Mouse (Mus musculus): ENCODE results near the gene Lingo3.
"Not testable (repeated sequence)": the region's sequence is repeated elsewhere in the genome, so short reads cannot be mapped to it uniquely, and the experiment has no call there.

Lingo3 gene

DNA sequence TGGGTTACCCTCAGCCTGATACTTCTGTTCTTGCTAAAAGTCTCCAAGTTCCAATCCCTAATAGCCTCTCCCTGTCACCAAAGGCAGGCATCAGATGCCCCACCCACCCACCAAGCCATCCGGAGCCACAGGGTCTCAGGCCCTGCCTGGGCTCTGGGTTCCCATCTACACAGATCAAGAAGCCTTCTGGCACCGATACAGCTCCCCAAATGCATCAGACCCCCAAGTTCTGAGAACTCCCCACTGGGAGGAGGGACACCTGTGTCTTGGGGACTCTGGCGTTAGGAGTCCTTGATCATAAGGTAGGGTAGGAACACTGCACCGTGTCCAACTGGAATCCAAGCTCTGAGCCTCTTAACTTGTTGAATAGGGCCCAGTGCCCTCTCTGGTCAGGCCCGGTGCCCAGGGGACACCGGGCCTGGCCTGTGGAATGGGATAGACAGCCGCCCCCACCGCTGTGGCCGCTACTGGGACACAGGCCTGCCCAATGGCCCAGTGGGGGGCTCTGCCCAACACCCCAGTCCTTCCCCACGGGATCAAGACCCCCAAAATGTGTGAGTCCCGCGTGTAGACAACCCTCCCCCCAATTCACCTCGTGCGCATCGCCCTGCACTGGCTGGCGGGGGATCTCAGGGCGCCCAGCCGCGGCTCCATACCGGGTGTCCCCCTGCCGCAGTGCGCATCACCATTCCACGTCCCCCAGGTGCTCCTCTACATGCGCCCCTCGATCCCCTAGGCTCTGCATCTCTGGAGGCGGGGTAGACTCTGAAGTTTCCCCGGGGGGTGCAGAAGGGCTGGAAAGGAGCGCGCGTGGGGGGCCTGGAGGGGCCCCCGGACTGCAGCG is 530 bp downstream of the Lingo3 start:
- DNase-seq: no peak

GRCm38 (mm10) chr10:80842334-80842733 is 1.5 kb downstream of the Lingo3 start:
- DNase-seq: no peak

DNA sequence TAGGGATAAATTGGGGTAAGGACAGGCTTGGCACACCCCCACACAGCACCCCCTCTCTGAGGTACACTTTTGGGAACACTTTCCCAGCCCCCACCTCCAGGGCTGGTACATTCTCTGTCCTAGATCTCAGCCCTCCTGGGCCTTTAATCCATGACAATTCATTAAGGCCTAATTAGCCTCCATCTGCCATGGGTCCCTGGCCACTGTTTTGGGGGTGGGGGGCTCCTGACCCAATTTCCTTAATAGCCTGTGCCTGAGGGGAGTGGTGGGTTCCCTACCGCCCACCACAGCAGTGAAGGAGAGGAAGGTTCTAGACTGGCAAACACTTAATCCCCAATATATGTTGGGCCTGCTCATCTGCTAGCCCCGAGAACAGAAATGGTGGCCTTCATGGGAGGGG is 2.2 kb downstream of the Lingo3 start:
- no peak for DNase-seq

GRCm38 (mm10) chr10:80839848-80840247 is 4.0 kb downstream of the Lingo3 start:
- no peak for DNase-seq

DNA sequence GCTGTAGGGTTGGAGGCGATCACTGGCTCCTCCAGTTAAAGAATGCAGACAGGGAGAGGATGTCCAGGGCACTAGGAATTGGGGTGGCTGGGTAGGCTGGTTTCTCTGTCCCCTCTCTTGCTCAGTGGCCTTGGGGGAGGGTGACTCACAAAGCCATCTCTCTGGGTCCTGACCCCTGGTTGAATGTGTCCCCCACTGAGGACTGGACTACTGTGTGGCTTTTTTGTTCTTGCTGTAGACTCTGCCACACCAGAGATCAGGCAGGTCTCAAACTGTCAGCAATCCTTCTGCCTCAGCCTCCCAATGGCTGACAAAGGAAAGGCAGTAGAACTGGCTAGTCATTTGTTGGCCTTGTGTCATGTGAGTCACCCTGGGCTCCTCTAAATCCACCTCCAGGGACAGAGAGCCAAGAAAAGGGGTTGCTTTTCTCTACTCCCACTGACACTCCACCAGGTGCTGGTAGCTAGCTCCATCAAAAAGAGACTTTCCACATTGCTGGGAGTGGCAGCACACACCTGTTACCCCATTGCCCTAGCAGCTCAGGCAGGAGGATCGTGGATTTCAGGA is 5.4 kb downstream of the Lingo3 start:
- DNase-seq: no peak

GRCm38 (mm10) chr10:80837827-80838226 is 6.0 kb downstream of the Lingo3 start:
- DNase-seq: no peak

DNA sequence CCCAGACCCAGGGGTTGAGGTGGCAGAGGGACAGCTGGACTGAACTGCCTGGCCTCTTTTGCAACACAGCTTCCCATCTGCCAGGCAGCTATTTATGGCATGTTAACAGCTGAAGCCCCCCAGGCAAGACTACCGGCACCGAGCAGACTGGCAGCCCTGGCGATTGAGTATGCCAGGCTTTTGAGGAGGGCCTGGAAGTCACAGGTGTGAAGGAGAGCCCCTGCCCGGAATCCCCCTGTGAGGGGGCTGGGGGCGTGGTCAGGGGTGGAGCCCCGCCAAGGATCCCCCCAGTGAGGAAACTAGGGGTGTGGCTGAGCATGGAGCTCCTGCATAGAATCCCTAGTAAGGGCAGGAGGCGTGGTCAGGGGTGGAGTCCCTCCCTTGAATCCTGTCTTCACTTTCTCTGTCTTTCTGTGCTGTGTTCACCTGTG is 6.9 kb downstream of the Lingo3 start:
- no peak for DNase-seq

DNA sequence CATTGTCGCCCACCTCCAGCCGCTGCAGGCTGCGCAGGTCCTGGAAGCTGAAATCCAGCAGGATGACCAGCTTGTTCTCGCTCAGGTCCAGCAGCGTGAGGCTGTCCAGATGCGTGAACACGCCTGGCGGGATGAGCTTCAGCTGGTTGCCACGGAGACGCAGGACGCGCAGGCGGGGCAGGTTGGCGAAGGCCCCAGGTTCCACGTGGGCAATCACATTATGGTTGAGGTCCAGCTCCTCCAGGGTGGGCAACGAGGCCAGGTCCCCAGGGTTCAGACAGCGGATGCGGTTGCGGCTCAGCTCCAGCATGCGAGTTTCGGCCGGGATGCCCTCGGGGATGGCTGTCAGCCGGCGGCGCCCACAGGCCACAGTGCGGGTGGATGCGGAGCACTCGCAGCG is 8.2 kb downstream of the Lingo3 start:
- peak; percentile 18 for DNase-seq

- no peak for DNase-seq
These were observed 11.0 kb downstream of the Lingo3 start for GRCm38 (mm10) chr10:80832818-80833217.

- DNase-seq: peak; percentile 92
These were observed 12.7 kb downstream of the Lingo3 start for GRCm38 (mm10) chr10:80831136-80831535.

DNA sequence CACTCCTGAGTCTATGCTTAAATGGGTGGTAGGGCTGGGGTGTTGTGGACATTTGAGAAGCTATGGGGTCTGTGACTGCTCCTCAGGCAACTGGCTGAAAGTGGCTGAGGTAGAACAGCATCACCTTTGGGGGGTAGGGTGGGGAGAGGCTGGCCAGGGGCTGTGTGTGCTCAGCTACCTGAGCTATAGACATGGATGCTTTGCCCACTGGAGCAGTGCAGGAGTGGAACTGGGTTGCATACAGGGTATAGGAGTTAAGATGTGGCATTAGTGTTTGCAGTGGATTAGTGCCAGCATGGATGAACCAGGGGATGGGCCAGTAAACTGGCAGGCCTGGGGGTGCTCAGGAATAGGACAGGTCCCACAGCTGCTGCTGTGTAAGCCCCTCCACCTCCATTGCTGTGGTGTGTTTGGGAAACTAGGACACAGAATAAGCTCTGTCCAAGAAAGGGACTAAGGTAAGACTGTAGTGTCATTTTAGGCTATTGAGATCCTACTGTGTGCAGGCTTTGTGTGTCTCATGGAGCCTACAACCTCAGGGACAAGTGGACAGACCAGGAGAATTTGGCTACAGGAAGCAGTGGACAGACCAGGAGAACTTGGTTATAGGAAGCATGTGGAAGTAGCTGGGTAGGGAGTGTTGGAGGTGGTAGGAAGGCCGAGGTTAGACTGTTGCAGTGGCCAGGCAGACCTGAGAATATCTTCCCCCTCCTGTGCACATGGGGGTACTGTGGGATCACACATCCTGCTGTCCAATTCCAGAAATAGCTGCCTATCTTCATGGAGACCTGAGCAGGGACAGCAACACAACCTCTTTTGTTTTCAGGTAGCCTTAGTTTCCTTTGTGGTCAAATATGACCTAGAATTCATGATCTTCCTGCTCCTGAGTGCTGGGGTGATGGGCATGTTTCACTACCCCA is 14.2 kb downstream of the Lingo3 start:
- DNase-seq: no peak

DNA sequence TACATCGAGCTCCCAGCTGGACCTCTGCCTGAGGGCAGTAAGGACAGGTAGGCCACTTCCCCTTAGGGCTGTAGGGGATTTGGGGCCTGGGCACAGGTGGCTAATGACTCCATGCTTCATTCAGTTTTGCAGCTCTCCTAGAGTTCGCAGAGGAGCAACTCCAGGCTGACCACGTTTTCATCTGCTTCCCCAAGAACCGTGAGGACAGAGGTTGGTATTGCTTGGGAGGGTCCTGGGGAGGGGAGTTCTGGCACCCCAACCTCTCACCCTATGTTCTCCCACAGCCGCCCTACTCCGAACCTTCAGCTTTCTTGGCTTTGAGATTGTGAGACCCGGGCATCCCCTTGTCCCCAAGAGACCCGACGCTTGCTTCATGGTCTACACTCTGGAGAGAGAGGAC is 15.3 kb downstream of the Lingo3 start:
- not testable (repeated sequence) for DNase-seq

DNA sequence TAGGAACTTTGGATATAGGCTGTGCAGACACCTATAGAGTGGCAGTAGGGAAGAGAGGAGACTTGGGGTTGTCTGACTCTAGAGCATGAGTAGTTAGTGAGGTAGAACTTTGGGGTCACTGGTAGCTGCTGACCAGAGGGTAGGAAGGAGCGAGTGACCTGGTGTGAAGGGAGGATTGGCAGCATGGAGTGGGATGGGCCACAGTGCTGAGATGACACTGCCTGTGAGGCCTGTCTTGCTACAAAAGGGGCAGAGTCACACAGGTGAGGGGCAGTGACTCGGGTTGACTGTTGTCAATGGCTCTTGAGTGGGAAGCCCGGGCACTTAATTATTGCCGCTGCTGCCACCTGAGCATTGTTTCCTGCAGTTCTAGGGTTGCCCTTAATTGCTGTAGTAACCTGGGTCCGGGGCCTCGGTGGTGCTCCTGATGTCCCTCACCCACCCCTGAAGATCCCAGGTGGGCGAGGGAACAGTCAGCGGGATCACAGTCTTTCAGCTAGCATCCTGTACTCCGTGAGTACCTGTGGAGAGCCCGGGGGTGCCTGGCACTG is 15.9 kb downstream of the Lingo3 start:
- DNase-seq: no peak

- DNase-seq: no peak
These were observed 16.6 kb downstream of the Lingo3 start for GRCm38 (mm10) chr10:80827063-80827869.

GRCm38 (mm10) chr10:80826151-80827062 is 17.4 kb downstream of the Lingo3 start, which contains the start of gene Oaz1:
Gene Oaz1, plus strand, starts transcription at chr10:80826656.
- DNase-seq: peak; percentile 99

- DNase-seq: no peak
These were observed 19.0 kb downstream of the Lingo3 start for GRCm38 (mm10) chr10:80824827-80825226.

- DNase-seq: no peak
These were observed 19.8 kb downstream of the Lingo3 start for GRCm38 (mm10) chr10:80823847-80824643.

GRCm38 (mm10) chr10:80823316-80823715 is 20.5 kb downstream of the Lingo3 start:
- no peak for DNase-seq

- DNase-seq: no peak
These were observed 21.3 kb downstream of the Lingo3 start for GRCm38 (mm10) chr10:80822528-80822927.

GRCm38 (mm10) chr10:80821991-80822390 is 21.8 kb downstream of the Lingo3 start:
- DNase-seq: peak; percentile 47
